Mouse (Mus musculus): ENCODE results near the gene Gm21885.

The Gm21885 gene

DNA sequence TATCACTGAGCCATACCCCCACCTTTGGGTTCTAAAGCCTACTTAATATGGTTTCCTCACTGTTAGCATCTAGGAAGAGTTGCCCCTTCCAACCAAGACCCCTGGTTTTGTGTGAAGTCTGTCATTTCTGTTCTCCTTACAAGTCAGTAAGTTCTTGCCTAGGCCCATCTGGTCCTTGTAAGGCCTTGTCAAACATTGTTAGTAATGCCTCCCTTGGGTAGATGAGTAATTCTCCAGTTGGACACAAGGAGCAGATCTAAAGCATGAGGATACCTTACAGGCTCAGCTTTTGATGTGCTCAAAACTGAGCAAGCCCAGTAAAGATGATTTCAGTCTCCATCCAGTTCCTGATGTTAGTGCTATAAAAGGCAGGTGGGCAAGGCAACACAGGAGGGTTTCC is 12.9 kb upstream of the Gm21885 start:
- no peak for DNase-seq (ENCODE audit: low spot score)

DNA sequence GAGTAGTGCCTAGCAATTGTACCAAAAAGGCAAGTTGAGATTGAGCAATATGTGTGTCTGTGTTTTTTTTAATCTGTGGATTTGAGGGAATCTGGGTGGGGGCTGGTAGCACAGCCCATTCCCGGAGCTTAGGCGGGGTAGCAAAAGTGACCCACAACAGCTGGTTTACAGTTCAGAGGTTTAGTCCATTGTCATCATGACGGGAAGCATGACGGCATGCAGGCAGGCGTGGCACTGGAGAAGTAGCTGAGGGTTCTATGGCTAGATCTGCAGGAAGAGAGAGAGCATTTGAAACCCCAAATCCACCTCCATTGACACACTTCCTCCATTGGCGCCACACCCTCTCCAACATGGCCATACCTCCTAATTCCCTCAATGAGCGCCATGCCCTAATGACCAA is 11.8 kb upstream of the Gm21885 start:
- DNase-seq (ENCODE audit: low spot score): no peak

DNA sequence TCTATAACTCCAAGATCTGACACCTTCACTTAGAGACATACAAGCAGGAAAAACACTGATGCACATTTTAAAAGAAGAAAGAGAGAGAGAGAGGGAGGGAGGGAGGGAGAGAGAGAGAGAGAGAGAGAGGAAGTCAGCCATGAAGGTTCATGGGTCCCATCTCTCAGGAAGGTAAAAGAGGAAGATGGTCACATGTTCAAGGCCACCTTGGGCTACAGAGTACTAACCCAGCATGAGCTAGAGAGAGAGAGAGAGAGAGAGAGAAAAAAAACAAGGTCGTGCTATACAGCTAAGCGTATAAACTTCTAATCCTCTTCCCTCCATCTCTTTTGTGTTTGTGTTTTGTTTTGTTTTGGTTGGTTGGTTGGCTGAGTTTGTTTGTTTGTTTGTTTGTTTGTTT is 10.7 kb upstream of the Gm21885 start:
- no peak for DNase-seq (ENCODE audit: low spot score)

DNA sequence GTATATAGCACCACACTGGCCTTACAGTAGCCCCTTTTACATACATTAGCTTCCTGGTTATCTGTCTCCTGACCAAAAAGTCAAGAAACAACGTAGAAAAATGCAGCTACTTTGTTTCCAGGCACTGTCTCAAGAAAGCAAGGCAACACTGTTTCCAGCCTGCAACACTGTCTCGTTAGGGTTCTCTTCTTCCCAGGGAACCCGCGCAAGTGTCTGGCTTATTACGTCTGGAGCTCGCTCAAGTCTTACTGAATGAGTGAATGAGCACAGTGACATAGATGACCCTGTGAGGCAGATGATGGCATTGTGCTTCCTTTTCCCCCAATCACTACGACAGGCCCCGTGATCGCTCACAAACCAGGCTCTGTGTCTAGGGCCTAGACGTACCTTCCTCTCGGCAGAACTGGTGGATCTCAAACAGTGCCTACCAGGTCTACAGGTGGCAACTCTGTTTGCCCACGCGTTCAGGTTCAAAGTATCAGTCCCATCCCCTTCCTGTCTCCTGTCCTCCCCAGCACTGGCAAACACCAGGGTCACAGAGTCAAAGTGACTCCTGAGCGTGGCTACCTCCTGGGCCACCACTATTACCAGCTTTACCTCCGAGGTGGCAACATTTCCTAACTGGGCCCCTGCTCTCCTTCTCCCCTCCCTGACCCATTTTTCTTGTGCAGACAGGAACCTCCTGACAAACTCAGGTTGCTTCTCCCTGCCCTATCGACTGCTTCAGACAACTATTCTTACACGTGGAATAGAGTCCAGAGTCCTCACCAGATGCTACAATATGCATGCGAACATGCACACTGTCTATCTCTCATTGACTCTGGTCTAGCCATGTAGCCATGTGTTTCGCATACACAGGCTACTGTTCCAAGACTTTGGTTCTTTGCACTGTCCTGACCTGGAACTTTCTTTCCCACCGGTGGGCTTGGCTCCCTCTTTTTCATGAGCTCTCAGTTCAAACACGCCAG is 8.4 kb upstream of the Gm21885 start:
- no peak for DNase-seq (ENCODE audit: low spot score)

DNA sequence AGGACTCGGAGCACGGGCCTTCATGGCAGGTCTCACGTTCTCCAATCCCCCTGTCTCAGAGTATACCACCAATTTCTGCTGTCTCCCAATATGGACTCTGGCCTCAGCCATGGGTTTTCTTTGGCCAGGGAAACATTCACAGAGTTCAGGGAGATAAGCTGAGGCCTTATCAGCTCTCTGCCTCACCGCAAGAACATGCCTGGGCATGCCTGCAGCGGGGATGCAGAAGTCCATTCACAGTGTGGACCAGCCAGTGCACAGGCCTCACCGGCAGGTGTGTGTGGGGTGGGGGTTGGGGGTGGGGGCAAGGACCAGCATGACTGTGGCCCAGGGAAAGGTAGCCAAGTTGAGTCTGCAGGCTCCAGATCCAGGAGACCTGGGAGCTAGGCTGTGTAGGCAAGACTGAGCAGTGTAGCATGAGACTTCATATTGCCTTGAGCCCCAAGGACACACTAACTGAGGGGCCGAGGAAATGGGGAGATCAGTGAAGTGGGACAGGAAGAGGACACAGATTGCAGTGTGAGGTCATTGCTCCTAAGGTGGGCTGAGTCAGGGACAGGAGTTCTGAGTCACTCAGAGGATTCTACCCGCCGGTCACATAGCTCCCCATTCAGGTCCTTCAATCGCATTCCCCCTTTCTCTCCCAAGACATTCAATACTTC is 7.3 kb upstream of the Gm21885 start:
- DNase-seq (ENCODE audit: low spot score): peak; percentile 36

DNA sequence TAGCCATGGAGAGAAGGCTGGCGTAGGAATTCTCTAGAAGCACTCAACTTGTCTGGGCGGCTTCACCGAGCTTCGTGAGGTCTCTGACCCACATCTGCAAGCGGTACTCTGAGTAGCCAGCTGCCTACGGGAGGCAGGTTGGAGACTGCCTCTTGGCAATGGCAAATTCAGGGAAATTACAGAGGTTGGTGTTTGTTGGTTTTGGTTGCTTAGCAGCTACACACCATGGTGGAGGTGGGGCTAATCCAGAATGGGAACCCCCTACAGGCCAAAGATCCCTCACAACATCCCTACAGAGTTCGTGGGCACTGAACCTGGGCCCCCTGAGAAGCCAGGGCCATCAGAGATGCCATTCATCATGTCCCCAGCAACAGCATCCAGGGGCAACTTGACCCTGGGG is 6.4 kb upstream of the Gm21885 start:
- no peak for DNase-seq (ENCODE audit: low spot score)

DNA sequence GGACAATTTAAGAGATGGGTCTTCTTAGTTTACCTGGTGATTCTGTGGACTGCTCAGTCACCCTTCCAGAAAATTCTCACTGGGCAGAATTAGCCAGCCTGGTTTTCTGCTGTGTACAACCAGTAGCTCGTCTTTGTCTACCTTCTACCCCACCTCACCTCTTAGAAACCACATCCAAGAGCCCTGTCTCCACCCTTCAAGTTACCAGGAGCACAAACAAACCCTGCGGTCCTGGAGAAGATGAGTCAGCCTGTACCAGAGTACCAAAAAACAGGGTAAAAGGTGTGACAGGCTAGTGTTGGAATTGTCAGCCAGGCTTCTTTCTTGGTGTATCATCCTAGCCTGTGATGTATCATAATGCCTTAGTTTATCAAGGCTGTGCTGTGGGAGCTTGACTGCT is 6.0 kb upstream of the Gm21885 start:
- no peak for DNase-seq (ENCODE audit: low spot score)

DNA sequence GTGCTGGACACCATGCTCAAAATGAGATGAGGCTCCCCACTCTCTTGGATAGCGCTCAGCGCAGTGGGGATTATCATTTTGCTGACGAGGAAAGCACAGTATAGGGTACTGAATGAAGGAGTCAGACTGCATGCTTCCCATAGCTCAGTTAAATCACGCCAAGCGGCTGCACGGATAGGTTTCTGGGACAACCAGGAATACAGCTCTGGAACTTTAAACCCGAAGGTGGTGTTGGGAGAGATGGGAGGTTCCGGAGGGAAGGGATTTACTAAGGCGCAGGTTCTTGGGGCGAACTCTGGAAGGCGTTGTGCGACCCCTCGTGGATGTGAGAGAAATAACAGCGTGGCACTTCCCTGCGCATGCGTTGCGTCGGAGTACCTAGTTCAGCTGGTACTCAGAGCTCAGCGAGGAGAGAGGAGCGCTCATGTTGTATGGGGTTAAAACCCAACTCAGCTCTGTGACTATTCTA is 4.8 kb upstream of the Gm21885 start:
- peak; percentile 78 for DNase-seq (ENCODE audit: low spot score)

DNA sequence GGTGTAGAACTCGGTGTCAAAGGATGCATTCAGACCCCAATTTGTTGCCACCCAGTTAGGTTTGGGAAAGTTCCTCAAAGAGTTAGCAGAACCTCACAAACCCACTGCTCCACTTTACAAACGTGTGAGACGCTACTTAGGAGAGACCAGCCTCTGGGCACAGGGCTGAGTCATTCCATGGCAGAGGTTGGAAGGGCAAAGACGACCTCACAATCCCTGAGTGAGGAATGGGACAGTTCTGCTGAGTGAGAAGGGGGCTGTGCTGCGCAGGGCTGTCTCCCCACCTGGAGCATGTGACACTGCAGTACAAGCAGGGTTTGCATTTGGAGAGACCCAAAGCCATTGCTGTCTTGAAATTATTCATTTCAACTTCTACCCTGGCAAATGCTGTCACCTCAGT is 618 bp downstream of the Gm21885 start:
- DNase-seq (ENCODE audit: low spot score): no peak

DNA sequence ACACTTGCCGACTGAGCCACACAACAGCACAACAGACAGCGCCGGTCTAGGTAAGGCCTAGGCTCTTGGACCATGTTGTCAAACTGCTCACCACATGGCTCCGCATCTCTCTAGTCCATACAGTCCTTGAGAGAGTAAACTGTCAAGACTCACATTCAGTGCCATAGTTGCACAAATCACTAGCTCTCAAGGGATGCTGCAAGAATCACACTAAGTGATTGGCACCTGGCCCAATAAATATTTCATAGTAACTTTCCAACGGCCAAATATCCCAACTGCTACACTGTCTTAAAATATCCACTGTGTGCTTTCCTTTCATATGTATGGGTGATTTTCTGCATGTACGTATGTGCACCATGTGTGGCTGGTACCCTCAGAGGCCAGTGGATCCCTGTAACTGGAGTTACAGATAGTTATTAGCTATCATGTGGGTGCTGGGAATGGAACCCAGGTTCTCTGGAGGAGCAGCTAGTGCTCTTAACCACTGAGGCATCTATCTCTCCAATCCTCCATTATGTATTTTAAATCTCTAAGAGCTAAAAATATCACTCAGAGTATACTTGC is 1.9 kb downstream of the Gm21885 start:
- DNase-seq (ENCODE audit: low spot score): no peak

DNA sequence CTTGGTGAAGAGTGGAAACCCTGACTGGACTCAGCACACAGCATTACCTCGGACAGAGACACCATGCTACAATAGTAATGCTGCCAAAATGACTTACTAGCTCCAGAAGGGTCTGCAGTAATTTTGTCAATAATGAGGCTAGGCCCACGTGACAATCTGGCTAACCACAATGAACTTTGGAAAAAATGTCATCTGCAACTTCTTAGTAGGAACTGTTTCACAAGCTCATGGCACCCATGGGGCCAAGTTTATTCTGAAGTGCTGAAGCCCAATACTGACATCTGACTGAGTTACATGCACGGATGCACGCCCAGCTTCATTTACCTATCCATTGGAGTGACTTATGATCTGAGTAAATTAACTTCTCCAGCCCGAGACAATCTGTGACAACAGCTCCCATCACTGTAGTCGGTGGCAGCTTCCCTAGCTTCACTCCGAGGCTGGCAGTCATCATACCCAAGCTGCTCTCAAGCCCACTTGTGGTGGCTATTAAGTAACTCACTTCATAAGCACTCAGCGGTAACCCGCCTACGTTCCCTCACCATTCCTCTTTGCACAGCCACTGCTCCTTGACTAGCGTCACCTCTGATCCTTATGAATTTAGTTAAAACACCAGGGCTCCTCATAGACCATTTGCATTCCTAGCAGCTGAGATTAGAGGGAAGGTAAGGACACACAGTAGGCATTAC is 4.4 kb downstream of the Gm21885 start:
- DNase-seq (ENCODE audit: low spot score): no peak

DNA sequence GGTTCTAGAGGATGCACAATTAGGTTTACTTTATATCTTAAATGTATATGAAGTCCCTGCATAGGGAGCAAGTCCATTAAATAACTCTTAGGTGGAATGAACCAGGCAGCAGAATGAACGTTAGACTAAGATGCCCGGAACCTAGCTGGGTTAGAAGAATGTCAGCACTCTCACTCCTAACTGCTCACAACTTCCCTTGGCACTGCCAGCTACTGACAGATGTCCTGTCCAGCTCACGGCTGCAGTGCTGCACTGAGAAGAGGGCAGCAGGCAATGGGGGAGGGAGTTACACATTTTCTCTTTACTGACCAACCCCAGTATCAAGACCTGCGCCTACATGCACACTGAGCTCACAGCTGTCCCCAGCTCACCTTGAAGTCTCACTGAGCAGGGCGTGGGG is 5.4 kb downstream of the Gm21885 start:
- no peak for DNase-seq (ENCODE audit: low spot score)

DNA sequence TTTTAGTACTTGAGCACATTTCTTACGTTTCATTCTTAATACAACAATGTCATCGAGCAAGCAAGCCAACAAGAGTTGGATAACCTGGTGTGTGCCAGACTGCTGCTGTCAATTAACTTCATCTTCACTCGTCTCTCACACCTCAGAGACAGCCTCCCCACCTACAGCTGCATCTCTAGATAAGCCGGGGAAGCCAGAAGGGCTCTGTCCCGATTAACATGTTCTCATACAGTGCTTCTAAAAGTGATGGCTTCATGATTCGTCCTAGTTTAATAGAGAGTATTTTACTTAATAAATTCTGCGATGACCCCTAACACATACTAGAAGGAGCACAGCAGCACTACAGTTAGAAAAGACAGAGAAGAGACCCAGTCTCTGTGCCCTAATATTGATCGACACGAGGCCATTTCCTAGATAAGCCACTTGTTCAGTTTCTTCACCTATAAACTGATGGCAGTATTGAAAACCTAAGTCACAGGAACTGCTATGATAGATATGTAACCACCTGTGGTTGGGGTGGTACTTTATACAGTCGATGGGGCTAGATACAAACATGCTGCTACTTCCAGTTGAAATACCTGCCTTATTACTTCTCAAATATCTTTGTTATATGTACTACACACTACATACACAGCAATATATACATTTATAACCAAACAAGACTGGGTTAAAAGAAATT is 8.5 kb downstream of the Gm21885 start:
- DNase-seq (ENCODE audit: low spot score): no peak

DNA sequence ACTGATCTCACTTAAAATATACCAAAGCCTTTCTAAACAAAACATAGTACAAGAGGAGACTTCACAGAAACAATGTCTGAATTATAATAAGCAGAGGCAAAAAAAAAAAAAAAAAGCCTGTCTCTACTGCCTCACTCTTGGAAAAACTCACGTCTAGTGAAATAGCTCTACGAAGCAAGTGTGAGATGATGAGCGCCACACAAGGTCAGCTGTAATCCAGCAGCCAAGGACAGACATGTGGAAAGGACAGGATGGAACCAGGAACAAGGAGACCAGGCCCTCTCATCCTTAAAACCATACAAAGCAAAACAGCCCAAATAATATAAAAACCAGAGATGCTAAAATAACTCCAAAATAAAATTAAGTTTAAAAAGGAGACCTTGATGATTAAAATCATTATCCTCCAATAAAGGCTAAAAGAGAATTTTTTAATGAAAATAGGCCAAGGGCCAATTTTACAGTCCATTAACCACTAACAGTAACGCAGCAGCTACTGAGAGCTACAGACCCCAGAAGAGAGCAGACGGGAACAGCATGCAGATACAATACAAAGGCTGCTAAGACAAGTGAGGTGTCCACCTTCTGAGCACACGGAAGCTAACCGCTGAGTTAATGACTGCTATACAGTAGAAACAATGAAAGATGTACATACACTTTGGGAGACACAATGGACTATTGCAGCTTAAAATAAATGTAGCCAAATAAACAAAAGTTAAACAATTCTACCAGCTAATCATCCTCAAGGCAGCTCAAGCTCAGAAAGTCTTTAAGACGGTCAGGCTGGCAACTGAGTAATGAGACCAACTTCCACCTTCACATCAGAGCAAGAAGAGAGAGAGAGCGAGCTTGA is 13.5 kb downstream of the Gm21885 start:
- DNase-seq (ENCODE audit: low spot score): no peak

DNA sequence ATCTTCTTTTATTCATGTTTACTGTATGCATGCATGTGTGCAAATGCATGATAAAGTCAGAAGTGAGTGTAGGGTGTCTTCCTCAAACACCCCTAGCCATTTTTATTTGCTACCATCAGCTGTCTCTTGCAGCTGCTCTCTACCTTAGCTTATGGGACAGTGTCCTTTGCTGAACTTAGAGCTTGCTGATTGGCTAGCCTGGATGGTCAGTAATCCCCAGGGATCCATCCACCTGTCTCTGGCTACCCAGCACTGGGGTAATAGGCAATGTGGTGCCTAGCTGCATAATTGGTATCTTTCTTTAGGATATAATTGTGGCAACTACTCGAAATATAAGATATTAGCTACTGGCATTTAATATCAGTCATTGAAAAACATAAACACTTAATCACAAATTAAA is 31.1 kb downstream of the Gm21885 start:
- DNase-seq (ENCODE audit: low spot score): no peak

DNA sequence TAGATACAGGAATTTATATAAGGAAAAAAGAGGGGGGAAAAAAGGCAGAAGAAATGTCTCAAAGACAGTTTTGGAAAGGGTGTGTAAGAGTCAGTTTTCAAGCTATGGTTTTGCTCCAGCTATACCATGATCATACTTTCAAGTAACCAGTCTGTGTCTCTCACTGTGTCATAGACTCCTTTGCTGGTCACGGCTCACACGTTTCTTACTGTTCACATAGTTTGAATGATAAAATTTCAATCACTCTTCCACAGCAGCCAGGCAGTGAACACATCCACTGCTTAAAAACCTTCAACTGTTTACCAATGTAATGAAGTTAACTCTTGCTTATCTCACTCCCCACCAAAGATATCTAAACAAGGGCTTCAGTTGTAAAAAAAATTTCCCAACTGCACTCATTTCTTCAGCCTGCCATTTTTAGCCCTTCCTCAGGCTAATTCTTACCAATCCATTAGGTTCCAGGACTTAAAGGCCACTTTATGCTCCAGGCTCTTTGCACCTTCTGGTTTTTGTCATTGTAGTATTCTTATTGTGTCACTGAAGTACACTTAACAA is 32.5 kb downstream of the Gm21885 start:
- no peak for DNase-seq (ENCODE audit: low spot score)

DNA sequence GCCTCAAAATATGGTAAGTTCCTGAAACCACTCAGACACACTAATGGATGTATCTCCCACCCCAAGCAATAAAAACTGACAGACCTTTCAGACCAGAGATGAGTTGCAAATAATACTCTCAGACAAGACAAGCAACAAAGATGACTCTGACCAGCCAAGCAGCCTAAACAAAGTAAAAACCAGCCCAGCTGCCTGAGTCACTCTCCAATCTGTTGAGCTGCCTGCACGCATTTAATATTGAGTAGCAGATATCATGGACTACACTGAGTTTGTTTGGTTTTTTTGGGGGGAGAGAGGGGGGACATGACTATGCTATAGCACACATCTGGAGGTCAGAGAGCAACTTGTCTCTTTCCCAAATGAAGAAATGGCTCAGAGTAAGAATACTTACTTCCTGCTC is 33.6 kb downstream of the Gm21885 start:
- no peak for DNase-seq (ENCODE audit: low spot score)

DNA sequence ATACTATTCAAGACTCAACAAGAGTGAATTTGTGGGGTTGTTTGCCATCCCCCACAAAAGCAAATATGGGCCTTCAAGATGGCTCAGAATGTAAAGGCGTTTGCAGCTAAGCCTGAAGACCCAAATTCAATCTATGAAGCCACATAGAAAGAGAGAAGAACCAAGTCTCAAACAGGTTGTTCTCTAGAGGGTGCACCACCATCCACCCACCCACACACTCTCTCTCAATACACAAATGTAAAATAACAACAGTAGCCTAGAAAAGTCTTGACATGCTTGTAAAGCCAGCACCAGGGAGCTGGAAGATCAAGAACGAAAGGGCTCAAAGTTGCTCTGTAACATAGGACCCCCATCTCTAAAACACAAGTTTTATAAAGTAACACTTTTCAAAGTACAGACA is 34.9 kb downstream of the Gm21885 start:
- DNase-seq (ENCODE audit: low spot score): no peak

DNA sequence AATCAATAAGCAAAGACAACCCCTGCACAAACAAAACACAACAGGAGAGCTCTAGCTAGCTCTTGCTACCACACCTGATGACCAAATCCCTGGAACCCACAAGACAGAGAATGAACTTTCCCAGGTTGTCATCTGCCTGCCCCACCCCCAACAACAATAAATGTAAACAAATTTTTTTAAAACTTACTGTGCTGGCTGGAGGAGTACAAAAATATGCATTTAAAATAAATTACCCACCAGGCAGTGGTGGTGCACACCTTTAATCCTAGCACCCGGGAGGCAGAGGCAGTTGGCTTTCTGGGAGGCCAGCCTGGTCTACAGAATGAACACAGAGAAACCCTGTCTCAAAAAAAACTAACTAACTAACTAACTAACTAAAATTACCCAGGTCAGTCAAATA is 35.3 kb downstream of the Gm21885 start:
- DNase-seq (ENCODE audit: low spot score): no peak

DNA sequence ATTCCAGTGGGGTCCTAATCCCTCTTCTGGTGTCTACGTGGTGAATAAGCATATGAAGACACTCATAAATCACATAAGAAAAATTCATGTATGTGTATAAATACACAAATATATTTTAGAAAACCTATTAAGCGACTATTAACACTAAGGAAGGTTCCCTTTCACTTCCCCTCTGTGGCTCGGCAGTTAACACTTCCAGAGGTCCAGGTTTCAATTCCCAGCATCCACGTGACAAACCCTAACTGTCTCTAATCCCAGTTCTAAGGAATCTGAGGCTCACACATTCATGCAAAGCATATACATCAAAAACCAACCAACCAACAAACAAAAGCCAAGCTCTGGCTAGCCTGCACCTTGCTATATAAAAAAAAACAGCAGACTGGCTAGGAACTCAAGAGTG is 35.8 kb downstream of the Gm21885 start:
- DNase-seq (ENCODE audit: low spot score): no peak

DNA sequence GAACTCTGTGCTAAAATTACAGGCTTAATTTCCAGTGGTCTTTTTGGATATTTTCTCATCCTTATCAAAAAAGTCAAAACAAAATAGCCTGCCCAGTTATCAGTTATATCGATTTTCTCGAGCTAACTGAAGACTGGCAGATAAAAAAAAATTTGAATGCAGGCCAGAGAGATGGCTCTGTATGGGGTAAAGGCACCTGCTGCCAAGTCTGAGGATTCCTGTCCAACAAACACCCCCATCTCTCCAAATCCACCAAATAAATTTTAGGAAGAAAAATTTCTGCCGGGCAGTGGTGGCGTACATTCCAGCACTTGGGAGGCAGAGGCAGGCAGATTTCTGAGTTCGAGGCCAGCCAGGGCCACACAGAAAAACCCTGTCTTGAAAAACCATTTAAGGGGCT is 36.4 kb downstream of the Gm21885 start:
- DNase-seq (ENCODE audit: low spot score): no peak
